Mouse (Mus musculus): Measurements from ENCODE around the gene Hist1h3g.
A peak's percentile ranks its signal among the peaks of the same experiment; 100 is the strongest.
"Not testable (repeated sequence)": the region's sequence is repeated elsewhere in the genome, so short reads cannot be mapped to it uniquely, and the experiment has no call there.

The Hist1h3g gene

GRCm38 (mm10) chr13:23534368-23535131 lies 672 bp upstream of the Hist1h3g start:
- DNase-seq (ENCODE audit: extremely low read depth, insufficient read length, low spot score), result no peak

GRCm38 (mm10) chr13:23536076-23536822 lies 1.0 kb downstream of the Hist1h3g start:
- no peak for DNase-seq (ENCODE audit: extremely low read depth, insufficient read length, low spot score)

- no peak for DNase-seq (ENCODE audit: extremely low read depth, insufficient read length, low spot score)
Observed at GRCm38 (mm10) chr13:23537006-23537710, 1.9 kb downstream of the Hist1h3g start.

- DNase-seq (ENCODE audit: extremely low read depth, insufficient read length, low spot score), result no peak
Observed at GRCm38 (mm10) chr13:23538249-23538648, 3.0 kb downstream of the Hist1h3g start.

GRCm38 (mm10) chr13:23539821-23540220 lies 4.6 kb downstream of the Hist1h3g start:
- DNase-seq (ENCODE audit: extremely low read depth, insufficient read length, low spot score), result not testable (repeated sequence)

- no peak for DNase-seq (ENCODE audit: extremely low read depth, insufficient read length, low spot score)
Observed at GRCm38 (mm10) chr13:23541497-23541896, 6.3 kb downstream of the Hist1h3g start.

GRCm38 (mm10) chr13:23542225-23542980 lies 7.2 kb downstream of the Hist1h3g start:
- DNase-seq (ENCODE audit: extremely low read depth, insufficient read length, low spot score), result peak; percentile 69

GRCm38 (mm10) chr13:23542999-23543607 lies 7.9 kb downstream of the Hist1h3g start, which contains the start of gene Hist1h2bh:
Gene Hist1h2bh (minus strand): TSS chr13:23543392.
- DNase-seq (ENCODE audit: extremely low read depth, insufficient read length, low spot score), result peak; percentile 88

GRCm38 (mm10) chr13:23543965-23544786 lies 9.0 kb downstream of the Hist1h3g start, which contains the start of gene Hist1h3f:
Gene Hist1h3f (plus strand): TSS chr13:23544052.
- peak; percentile 92 for DNase-seq (ENCODE audit: extremely low read depth, insufficient read length, low spot score)

- not testable (repeated sequence) for DNase-seq (ENCODE audit: extremely low read depth, insufficient read length, low spot score)
Observed at GRCm38 (mm10) chr13:23544787-23545120, 9.5 kb downstream of the Hist1h3g start.

- DNase-seq (ENCODE audit: extremely low read depth, insufficient read length, low spot score), result no peak
Observed at GRCm38 (mm10) chr13:23546694-23547093, 11.5 kb downstream of the Hist1h3g start.

- DNase-seq (ENCODE audit: extremely low read depth, insufficient read length, low spot score), result peak; percentile 53
Observed at GRCm38 (mm10) chr13:23550761-23551145, 15.5 kb downstream of the Hist1h3g start.

GRCm38 (mm10) chr13:23551146-23551834 lies 16.1 kb downstream of the Hist1h3g start, which contains the start of gene Hist1h4f:
Gene Hist1h4f (minus strand): TSS chr13:23551648.
- DNase-seq (ENCODE audit: extremely low read depth, insufficient read length, low spot score), result peak; percentile 91

GRCm38 (mm10) chr13:23551931-23552914 lies 17.0 kb downstream of the Hist1h3g start:
- no peak for DNase-seq (ENCODE audit: extremely low read depth, insufficient read length, low spot score)

GRCm38 (mm10) chr13:23552962-23553361 lies 17.7 kb downstream of the Hist1h3g start, which contains the start of gene Hist1h1d:
Gene Hist1h1d (plus strand): TSS chr13:23553262.
- no peak for DNase-seq (ENCODE audit: extremely low read depth, insufficient read length, low spot score)

GRCm38 (mm10) chr13:23554393-23554792 lies 19.2 kb downstream of the Hist1h3g start:
- DNase-seq (ENCODE audit: extremely low read depth, insufficient read length, low spot score), result no peak
